Mouse (Mus musculus): ENCODE results near the gene Vti1a. TPM values are rescaled to one million over a fixed set of nuclear protein-coding genes. Genes with fewer than 3 reads are reported as not detected.
A peak's percentile ranks its signal among the peaks of the same experiment; 100 is the strongest.

Gene Vti1a
- polyA plus RNA-seq, 2 experiments, result 6.9 to 11.9 TPM

DNA sequence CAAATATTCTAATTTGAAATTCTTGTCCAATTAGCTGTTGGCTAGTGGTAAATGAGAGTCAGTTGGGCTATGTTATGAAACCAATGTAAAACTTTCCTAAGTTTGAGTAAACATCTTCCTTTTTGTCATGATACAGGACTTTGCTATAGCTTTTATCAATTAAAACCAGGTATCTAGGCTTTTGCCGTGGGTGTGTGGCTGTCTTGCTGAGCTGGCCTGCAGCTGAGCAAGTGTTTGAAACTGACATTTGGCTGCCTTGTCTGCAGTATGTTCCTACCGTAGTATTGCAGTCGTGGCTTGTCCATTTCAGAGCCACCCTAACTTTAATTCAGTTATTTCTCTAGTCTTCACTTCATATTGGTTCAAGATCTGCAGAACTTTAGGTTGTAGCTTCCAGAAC, 32.1 kb downstream of the Vti1a start:
- Histone ChIP-seq H3K4me1 (replicated peaks; ENCODE audit: control insufficient read depth in 2 of 2, insufficient read depth in 2 of 2, low read length in 1 of 2) (peaks cover 2 to 9% of the 10 kb centered on the region in 2 experiments; a peak in 2 of 4 replicates), H3K9ac (replicated peaks) (no peak overlapping the region), H3K9me3 (ENCODE audit: control insufficient read depth, low read length) (no peaks in the 10 kb centered on the region), H3K27me3 (ENCODE audit: control insufficient read depth, insufficient read depth, low read length) (no peaks in the 10 kb centered on the region), H3K36me3 (replicated peaks; ENCODE audit: control insufficient read depth, insufficient read depth, low read depth) (no peaks in the 10 kb centered on the region), H3K4me3 (ENCODE audit: insufficient read depth in 1 of 2, low read depth in 2 of 2, low read length in 2 of 2) (no peak overlapping the region), H3K27ac (no peak overlapping the region), H3K4me2 (ENCODE audit: low read depth) (no peak overlapping the region)
- 34% methylated on average over 3 of the region's 3 CpGs for WGBS (ENCODE audit: insufficient replicate concordance)
- no peak for TF ChIP-seq CTCF (IDR thresholded peaks at IDR 0.05; ENCODE audit: low read depth)
- no peak for TF ChIP-seq EP300 (IDR thresholded peaks at IDR 0.05; ENCODE audit: low read depth)
- DNase-seq (ENCODE audit: low read depth in 3 of 3, low spot score in 3 of 3) (no peak), ATAC-seq (ENCODE audit: insufficient read depth) (no peak)

DNA sequence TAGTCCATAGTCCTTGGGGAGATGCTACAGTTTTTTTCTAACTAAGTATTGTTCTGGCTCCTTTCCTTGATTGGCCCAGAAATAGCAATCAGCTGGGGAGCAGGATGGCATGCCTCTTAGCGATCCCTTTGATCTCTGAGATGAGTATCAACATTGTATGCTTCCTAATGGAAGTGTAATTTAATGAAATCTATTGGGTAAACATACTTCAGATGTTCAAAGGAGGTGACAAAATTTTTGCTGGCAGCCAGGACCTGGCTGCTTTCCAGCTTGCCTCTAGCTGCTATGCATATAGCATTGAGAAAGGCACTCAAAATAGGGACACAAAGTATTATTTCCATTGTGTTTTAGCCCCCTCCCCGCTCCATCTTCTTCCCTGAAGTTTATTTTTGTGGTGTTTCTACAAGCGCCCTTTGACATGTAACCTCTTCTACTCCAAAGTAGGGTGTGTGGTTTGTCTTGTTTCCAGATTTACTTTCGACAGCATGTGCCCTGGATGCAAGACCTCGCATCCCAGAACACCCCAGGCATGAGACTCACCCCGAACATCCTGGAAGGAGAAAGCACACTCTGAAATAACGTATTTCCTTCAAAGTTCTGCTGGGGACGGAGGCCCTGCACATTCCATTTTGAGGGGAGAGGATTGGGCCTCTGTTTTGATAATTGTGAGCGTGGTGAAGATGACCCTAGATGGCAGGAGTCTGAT, 34.7 kb downstream of the Vti1a start:
- Histone ChIP-seq H3K9ac (replicated peaks) (no peak overlapping the region), H3K4me3 (ENCODE audit: insufficient read depth in 1 of 2, low read depth in 2 of 2, low read length in 2 of 2) (no peak overlapping the region), H3K9me3 (ENCODE audit: control insufficient read depth, low read length) (no peaks in the 10 kb centered on the region), H3K4me1 (replicated peaks; ENCODE audit: control insufficient read depth in 2 of 2, insufficient read depth in 2 of 2, low read length in 1 of 2) (peaks cover 2 to 9% of the 10 kb centered on the region in 2 experiments; a peak in 2 of 4 replicates), H3K36me3 (replicated peaks; ENCODE audit: control insufficient read depth, insufficient read depth, low read depth) (no peaks in the 10 kb centered on the region), H3K27me3 (ENCODE audit: control insufficient read depth, insufficient read depth, low read length) (no peaks in the 10 kb centered on the region), H3K4me2 (ENCODE audit: low read depth) (no peak overlapping the region), H3K27ac (no peak overlapping the region)
- WGBS (ENCODE audit: insufficient replicate concordance), result 76% methylated on average over 9 of the region's 9 CpGs
- no peak for ATAC-seq (ENCODE audit: insufficient read depth)
- DNase-seq (ENCODE audit: low read depth in 3 of 3, low spot score in 3 of 3), result no peak
- TF ChIP-seq EP300 (IDR thresholded peaks at IDR 0.05; ENCODE audit: low read depth) (no peak), CTCF (IDR thresholded peaks at IDR 0.05; ENCODE audit: low read depth) (no peak)

DNA sequence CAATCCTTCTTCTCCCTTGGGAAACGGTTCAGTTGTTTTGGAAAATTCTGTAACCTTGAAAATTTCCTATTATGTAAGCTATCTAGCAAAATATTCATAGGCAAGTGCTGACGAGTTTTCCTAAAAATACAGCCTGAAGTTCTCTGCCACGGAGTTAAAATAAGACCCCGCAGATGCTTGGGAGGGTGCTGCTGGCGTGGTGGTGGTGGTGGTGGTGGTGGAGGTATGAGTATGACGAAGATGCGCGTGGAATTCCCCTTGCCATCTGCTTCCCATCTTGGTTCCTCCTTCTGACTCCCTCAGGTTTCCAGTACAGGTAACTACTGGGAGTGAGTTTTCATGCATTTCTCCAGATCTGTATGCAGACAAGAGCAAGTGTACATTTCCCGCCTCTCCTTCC, 46.5 kb downstream of the Vti1a start:
- no peak overlapping the region for H3K27ac ChIP-seq
- H3K9ac ChIP-seq (replicated peaks), result no peak overlapping the region
- no peaks in the 10 kb centered on the region for H3K4me1 ChIP-seq (replicated peaks; ENCODE audit: control insufficient read depth in 2 of 2, insufficient read depth in 2 of 2, low read length in 1 of 2)
- TF ChIP-seq EP300 (IDR thresholded peaks at IDR 0.05; ENCODE audit: low read depth), result no peak
- TF ChIP-seq CTCF (IDR thresholded peaks at IDR 0.05; ENCODE audit: low read depth), result no peak
- H3K9me3 ChIP-seq (ENCODE audit: control insufficient read depth, low read length), result no peaks in the 10 kb centered on the region
- H3K4me2 ChIP-seq (ENCODE audit: low read depth), result no peak overlapping the region
- no peaks in the 10 kb centered on the region for H3K27me3 ChIP-seq (ENCODE audit: control insufficient read depth, insufficient read depth, low read length)
- H3K4me3 ChIP-seq (ENCODE audit: insufficient read depth in 1 of 2, low read depth in 2 of 2, low read length in 2 of 2), result no peak overlapping the region
- 84% methylated on average over 9 of the region's 9 CpGs for WGBS (ENCODE audit: insufficient replicate concordance)
- DNase-seq (ENCODE audit: low read depth in 3 of 3, low spot score in 3 of 3) (no peak), ATAC-seq (ENCODE audit: insufficient read depth) (no peak)
- H3K36me3 ChIP-seq (replicated peaks; ENCODE audit: control insufficient read depth, insufficient read depth, low read depth), result no peaks in the 10 kb centered on the region

DNA sequence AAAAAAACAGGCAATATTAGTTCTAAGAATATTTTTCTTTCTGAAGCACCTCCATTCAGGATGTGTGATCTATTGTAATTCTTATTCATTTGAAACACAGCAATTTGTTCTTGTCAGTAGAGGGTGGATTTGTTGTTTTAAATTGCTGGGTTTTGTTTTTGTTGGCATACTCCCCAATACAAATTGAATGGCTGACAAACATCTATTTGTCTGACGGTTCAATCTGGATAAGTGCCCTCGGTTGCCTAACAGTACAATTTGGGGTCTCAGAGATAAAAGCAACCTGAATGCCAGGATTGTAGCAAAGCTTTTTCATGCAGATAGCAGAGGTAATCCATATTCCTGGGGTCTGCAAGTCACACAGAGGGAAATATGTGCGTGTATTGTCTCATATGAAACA, 53.6 kb downstream of the Vti1a start:
- DNase-seq (ENCODE audit: low read depth in 3 of 3, low spot score in 3 of 3) (no peak), ATAC-seq (ENCODE audit: insufficient read depth) (no peak)
- Histone ChIP-seq H3K27ac (no peak overlapping the region), H3K4me1 (replicated peaks; ENCODE audit: control insufficient read depth in 2 of 2, insufficient read depth in 2 of 2, low read length in 1 of 2) (no peaks in the 10 kb centered on the region), H3K4me3 (ENCODE audit: insufficient read depth in 1 of 2, low read depth in 2 of 2, low read length in 2 of 2) (no peak overlapping the region), H3K9ac (replicated peaks) (no peak overlapping the region), H3K4me2 (ENCODE audit: low read depth) (no peak overlapping the region), H3K36me3 (replicated peaks; ENCODE audit: control insufficient read depth, insufficient read depth, low read depth) (no peaks in the 10 kb centered on the region), H3K27me3 (ENCODE audit: control insufficient read depth, insufficient read depth, low read length) (no peaks in the 10 kb centered on the region), H3K9me3 (ENCODE audit: control insufficient read depth, low read length) (no peaks in the 10 kb centered on the region)
- TF ChIP-seq EP300 (IDR thresholded peaks at IDR 0.05; ENCODE audit: low read depth) (no peak), CTCF (IDR thresholded peaks at IDR 0.05; ENCODE audit: low read depth) (no peak)
- 55% methylated on average over 3 of the region's 3 CpGs for WGBS (ENCODE audit: insufficient replicate concordance)

DNA sequence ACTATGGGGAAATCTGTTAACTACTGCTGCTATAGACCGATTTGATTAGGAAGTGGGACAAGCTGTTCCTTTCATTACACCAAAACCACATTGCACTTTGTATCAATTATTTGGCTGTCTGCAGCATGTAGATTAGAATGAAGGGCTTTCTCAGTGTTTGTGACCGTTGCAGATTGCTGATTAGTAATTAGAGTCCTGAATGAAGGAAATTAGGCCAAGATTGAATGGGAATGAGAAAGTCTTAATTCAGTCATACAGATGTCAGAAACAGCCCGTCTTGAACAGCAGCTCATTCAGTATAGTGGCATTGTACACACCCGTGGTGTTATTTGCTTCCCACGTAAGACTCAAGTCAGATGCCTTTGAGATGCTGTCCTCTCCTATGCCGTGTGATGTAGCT, 60.2 kb downstream of the Vti1a start:
- Histone ChIP-seq H3K4me1 (replicated peaks; ENCODE audit: control insufficient read depth in 2 of 2, insufficient read depth in 2 of 2, low read length in 1 of 2) (peaks cover 7% of the 10 kb centered on the region in 2 experiments), H3K9ac (replicated peaks) (no peak overlapping the region), H3K27me3 (ENCODE audit: control insufficient read depth, insufficient read depth, low read length) (no peaks in the 10 kb centered on the region), H3K36me3 (replicated peaks; ENCODE audit: control insufficient read depth, insufficient read depth, low read depth) (peaks cover 3% of the 10 kb centered on the region), H3K4me2 (ENCODE audit: low read depth) (no peak overlapping the region), H3K4me3 (ENCODE audit: insufficient read depth in 1 of 2, low read depth in 2 of 2, low read length in 2 of 2) (no peak overlapping the region), H3K27ac (no peak overlapping the region), H3K9me3 (ENCODE audit: control insufficient read depth, low read length) (no peaks in the 10 kb centered on the region)
- ATAC-seq (ENCODE audit: insufficient read depth) (no peak), DNase-seq (ENCODE audit: low read depth in 3 of 3, low spot score in 3 of 3) (no peak)
- WGBS (ENCODE audit: insufficient replicate concordance), result 52% methylated on average over 6 of the region's 6 CpGs
- TF ChIP-seq EP300 (IDR thresholded peaks at IDR 0.05; ENCODE audit: low read depth) (peak; percentile 48), CTCF (IDR thresholded peaks at IDR 0.05; ENCODE audit: low read depth) (no peak)
